Mouse (Mus musculus) CH12.LX (cell line): ENCODE results near the gene Hnrnpu. TPM values are rescaled to one million over a fixed set of nuclear protein-coding genes. Genes with fewer than 3 reads are reported as not detected.

Experiments used
- DNase-seq: peaks from one replicate; pipeline ENCODE4 v3.0.0-alpha.2; 2013; ENCODE audit errors: extremely low read depth
- H3K27ac ChIP-seq: 2 replicates; pipeline ENCODE4 v1.5.1; 2012; ENCODE audit warnings: low read depth, mild to moderate bottlenecking, control low read depth, moderate library complexity; ENCODE audit not compliant: insufficient read depth
- H3K27me3 ChIP-seq: replicated peaks from 2 replicates; pipeline ENCODE3; 2012; ENCODE audit warnings: inconsistent platforms
- H3K36me3 ChIP-seq, 2 experiments: replicated peaks in 1 of 2; 2 replicates each; pipeline versions ENCODE3 to v1.6.1; 2012; ENCODE audit warnings: inconsistent platforms in 1 of 2, low read length in 1 of 2, mild to moderate bottlenecking in 1 of 2, mixed read lengths in 1 of 2, moderate library complexity in 1 of 2; ENCODE audit not compliant: control insufficient read depth in 1 of 2, insufficient read depth in 1 of 2
- H3K4me1 ChIP-seq, 2 experiments: 2 replicates each; pipeline ENCODE4 v1.6.1; 2012; ENCODE audit warnings: inconsistent platforms in 1 of 2, moderate library complexity in 1 of 2; ENCODE audit not compliant: insufficient read depth in 2 of 2, control insufficient read depth in 1 of 2
- H3K4me2 ChIP-seq: 2 replicates; pipeline ENCODE4 v1.6.1; 2012; ENCODE audit warnings: low read depth, mild to moderate bottlenecking, control low read depth; ENCODE audit not compliant: poor library complexity, insufficient read depth, severe bottlenecking
- H3K4me3 ChIP-seq, 3 experiments: fragments of 150-350 bp in 1 of 3; sonication (generic) in 1 of 3; replicated peaks in 1 of 3; 2 replicates each; pipeline versions ENCODE3 to v1.5.1; 2011 to 2012; ENCODE audit warnings: low read depth in 2 of 3, low read length in 2 of 3, mild to moderate bottlenecking in 2 of 3, moderate library complexity in 2 of 3, control low read depth in 1 of 3, improper control_type of control experiment in 1 of 3, inconsistent platforms in 1 of 3, mixed read lengths in 1 of 3; ENCODE audit not compliant: poor library complexity in 1 of 3
- H3K79me2 ChIP-seq: replicated peaks from 2 replicates; pipeline ENCODE4 v1.6.1; 2012; ENCODE audit warnings: mild to moderate bottlenecking, moderate library complexity; ENCODE audit not compliant: control insufficient read depth, poor library complexity, insufficient read depth, severe bottlenecking; ENCODE audit errors: extremely low read depth
- H3K9ac ChIP-seq: 2 replicates; pipeline ENCODE4 v1.6.1; 2012; ENCODE audit warnings: low read depth, mild to moderate bottlenecking, control low read depth, moderate library complexity; ENCODE audit not compliant: insufficient read depth
- H3K9me3 ChIP-seq: replicated peaks from 2 replicates; pipeline ENCODE3; 2012; ENCODE audit warnings: low read length, inconsistent platforms, mixed read lengths
- BHLHE40 ChIP-seq: IDR thresholded peaks from 2 replicates; pipeline ENCODE4 v1.6.1; 2011; ENCODE audit warnings: mild to moderate bottlenecking, low read depth, low read length, improper control_type of control experiment
- CHD1 ChIP-seq: IDR thresholded peaks from 2 replicates; pipeline ENCODE4 v1.6.1; 2012; ENCODE audit warnings: low read depth, low read length, improper control_type of control experiment, inconsistent platforms
- CHD2 ChIP-seq: IDR thresholded peaks from 2 replicates; pipeline ENCODE4 v1.6.1; 2011; ENCODE audit warnings: low read length, improper control_type of control experiment
- E2F4 ChIP-seq: IDR thresholded peaks from 2 replicates; pipeline ENCODE4 v1.6.1; 2011; ENCODE audit warnings: low read depth, low read length, improper control_type of control experiment; ENCODE audit not compliant: insufficient replicate concordance
- ELF1 ChIP-seq: IDR thresholded peaks from 2 replicates; pipeline ENCODE4 v1.6.1; 2014; ENCODE audit warnings: low read depth, mild to moderate bottlenecking, inconsistent platforms, low read length, improper control_type of control experiment
- GABPA ChIP-seq: IDR thresholded peaks from 2 replicates; pipeline ENCODE4 v1.6.1; 2012; ENCODE audit warnings: low read depth, low read length, improper control_type of control experiment, inconsistent platforms; ENCODE audit not compliant: insufficient replicate concordance
- HCFC1 ChIP-seq: IDR thresholded peaks from 2 replicates; pipeline ENCODE4 v1.6.1; 2012; ENCODE audit warnings: low read depth, mild to moderate bottlenecking, inconsistent platforms, low read length, improper control_type of control experiment
- KAT2A ChIP-seq: IDR thresholded peaks from 2 replicates; pipeline ENCODE4 v1.6.1; 2012; ENCODE audit warnings: low read length, improper control_type of control experiment, inconsistent platforms; ENCODE audit not compliant: insufficient replicate concordance
- MAFK ChIP-seq: IDR thresholded peaks from 2 replicates; pipeline ENCODE4 v1.6.1; 2011; ENCODE audit warnings: low read length, improper control_type of control experiment; ENCODE audit not compliant: insufficient replicate concordance
- MXI1 ChIP-seq: IDR thresholded peaks from 2 replicates; pipeline ENCODE4 v1.6.1; 2011; ENCODE audit warnings: mild to moderate bottlenecking, low read depth, low read length, improper control_type of control experiment
- MYC ChIP-seq: IDR thresholded peaks from 2 replicates; pipeline ENCODE4 v1.6.1; 2011; ENCODE audit warnings: low read depth, mild to moderate bottlenecking, improper control_type of control experiment, low read length
- NRF1 ChIP-seq: IDR thresholded peaks from 2 replicates; pipeline ENCODE4 v1.6.1; 2014; ENCODE audit warnings: low read depth, mild to moderate bottlenecking, inconsistent platforms, low read length, improper control_type of control experiment, moderate library complexity
- PAX5 ChIP-seq: IDR thresholded peaks from 2 replicates; pipeline ENCODE4 v1.6.1; 2012; ENCODE audit warnings: low read length, inconsistent platforms, mixed read lengths
- POLR2A ChIP-seq: IDR thresholded peaks from 2 replicates; pipeline ENCODE4 v1.6.1; 2011; ENCODE audit warnings: low read depth, mild to moderate bottlenecking, improper control_type of control experiment, low read length
- ZC3H11A ChIP-seq: IDR thresholded peaks from 2 replicates; pipeline ENCODE4 v1.6.1; 2012; ENCODE audit warnings: low read depth, mild to moderate bottlenecking, inconsistent platforms, low read length, improper control_type of control experiment
- dilution Hi-C: fragments of 300-500 bp; cut with MboI; formaldehyde crosslinking; loops from 2 replicates; pipeline ENCODE4 v1.14.3; 2020; ENCODE audit warnings: low sequenced_read_pairs; ENCODE audit not compliant: extremely low pct_unique_long_range_greater_than_20kb, extremely low pct_ligation_motif_present
- in situ Hi-C: fragments of 300-500 bp; cut with MboI; formaldehyde crosslinking; loops from 3 replicates; pipeline ENCODE4 v1.14.3; 2019; ENCODE audit warnings: low sequenced_read_pairs, low pct_ligation_motif_present, low pct_unique_long_range_greater_than_20kb, mixed read lengths
- polyA plus RNA-seq: library from polyadenylated mRNA; unstranded; fragments of >175 nt; gene quantifications from 2 replicates; pipeline ENCODE4 v1.2.1, GENCODE M21; 2012; ENCODE audit warnings: low read depth; ENCODE audit not compliant: insufficient read length
- total RNA-seq, 2 experiments: library from RNA; depleted of rRNA; stranded (reverse); fragments of 300-350 nt in 1 of 2; fragments of >200 nt in 1 of 2; gene quantifications; 2 replicates each; pipeline ENCODE4 v1.2.3; 2012 to 2014

Hnrnpu gene
- total and polyA plus RNA-seq, 3 experiments = 346 to 853 (median 359) TPM

GRCm38 (mm10) chr1:178320723-178321590 is 16.6 kb downstream of the Hnrnpu start:
- H3K27ac ChIP-seq = peak overlapping the region; percentile 55

GRCm38 (mm10) chr1:178320038-178320722 is 17.4 kb downstream of the Hnrnpu start:
- Histone ChIP-seq H3K79me2 (peaks cover 22% of the 10 kb centered on the region), H3K4me1 (peaks cover 4 to 40% of the 10 kb centered on the region in 2 experiments; a peak in 2 of 4 replicates), H3K9me3 (no peaks in the 10 kb centered on the region), H3K4me3 (peak overlapping the region; percentile 58 to 71 (median 63)), H3K36me3 (peaks cover 25 to 46% of the 10 kb centered on the region in 2 experiments), H3K4me2 (peak overlapping the region; percentile 90), H3K9ac (peak overlapping the region; percentile 67), H3K27me3 (no peaks in the 10 kb centered on the region), H3K27ac (peak overlapping the region; percentile 84)
- no peak for DNase-seq
- in situ Hi-C loops = no loop called here
- dilution Hi-C loops = no loop called here
- no peak for TF ChIP-seq PAX5
- TF ChIP-seq POLR2A = peak; percentile 48

More at GRCm38 (mm10) chr1:178320723-178321590, 16.6 kb downstream of the Hnrnpu start:
- H3K36me3 ChIP-seq = peaks cover 25 to 52% of the 10 kb centered on the region in 2 experiments
- peak overlapping the region; percentile 90; the same call in 1 of the 2 replicates for H3K4me2 ChIP-seq
- H3K9me3 ChIP-seq = no peaks in the 10 kb centered on the region
- H3K9ac ChIP-seq = peak overlapping the region; percentile 67; the same call in 1 of the 2 replicates
- no peak for DNase-seq
- in situ Hi-C loops (no loop called here), dilution Hi-C loops (no loop called here)
- peaks cover 22% of the 10 kb centered on the region for H3K79me2 ChIP-seq
- H3K27me3 ChIP-seq = no peaks in the 10 kb centered on the region
- H3K4me3 ChIP-seq = no peak overlapping the region
- H3K4me1 ChIP-seq = peaks cover 4 to 40% of the 10 kb centered on the region in 2 experiments; a peak in 2 of 4 replicates
- TF ChIP-seq HCFC1 = no peak
- 0 out of 2 replicates have a peak, but pooled peaks have one; percentile 35 for TF ChIP-seq POLR2A

GRCm38 (mm10) chr1:178319295-178320037 is 18.1 kb downstream of the Hnrnpu start:
- in situ Hi-C loops (no loop called here), dilution Hi-C loops (no loop called here)
- no peaks in the 10 kb centered on the region for H3K27me3 ChIP-seq
- no peak for TF ChIP-seq E2F4
- no peak for TF ChIP-seq CHD1
- TF ChIP-seq MYC = no peak
- no peak for TF ChIP-seq CHD2
- TF ChIP-seq GABPA = no peak
- TF ChIP-seq NRF1 = no peak
- TF ChIP-seq MAFK = no peak
- no peak for TF ChIP-seq BHLHE40
- no peak for TF ChIP-seq MXI1
- TF ChIP-seq ELF1 = no peak
- TF ChIP-seq ZC3H11A = no peak
- no peak for TF ChIP-seq KAT2A
- TF ChIP-seq, all 38 proteins: peak for 0
- H3K4me2 ChIP-seq = peak overlapping the region; percentile 90
- H3K36me3 ChIP-seq = peaks cover 25 to 44% of the 10 kb centered on the region in 2 experiments
- H3K9ac ChIP-seq = peak overlapping the region; percentile 67
- peaks cover 22% of the 10 kb centered on the region for H3K79me2 ChIP-seq
- H3K4me1 ChIP-seq = peaks cover 4 to 40% of the 10 kb centered on the region in 2 experiments; a peak in 2 of 4 replicates
- H3K4me3 ChIP-seq = peak overlapping the region; percentile 58 to 71 (median 63)
- no peaks in the 10 kb centered on the region for H3K9me3 ChIP-seq
- H3K27ac ChIP-seq = peak overlapping the region; percentile 84
- no peak for DNase-seq
